Mouse (Mus musculus) right cerebral cortex, postnatal 25 days (tissue): ENCODE measurements around the gene Tle3.

Source experiments
- DNase-seq: peaks from one replicate; pipeline ENCODE4 v3.0.0; 2022

The Tle3 gene

GRCm38 (mm10) chr9:61378516-61378915 lies 6.3 kb downstream of the Tle3 start:
- DNase-seq: no peak

- no peak for DNase-seq
These were observed 7.0 kb downstream of the Tle3 start for GRCm38 (mm10) chr9:61379016-61379634.

- DNase-seq: no peak
These were observed 8.3 kb downstream of the Tle3 start for GRCm38 (mm10) chr9:61380258-61381062.

GRCm38 (mm10) chr9:61381063-61381408 lies 8.9 kb downstream of the Tle3 start:
- DNase-seq: no peak

- DNase-seq: no peak
These were observed 9.3 kb downstream of the Tle3 start for GRCm38 (mm10) chr9:61381445-61381844.

GRCm38 (mm10) chr9:61382595-61383186 lies 10.5 kb downstream of the Tle3 start:
- DNase-seq: no peak

- DNase-seq: no peak
These were observed 11.9 kb downstream of the Tle3 start for GRCm38 (mm10) chr9:61384101-61384500.

GRCm38 (mm10) chr9:61384646-61385443 lies 12.7 kb downstream of the Tle3 start:
- no peak for DNase-seq

GRCm38 (mm10) chr9:61385753-61386152 lies 13.6 kb downstream of the Tle3 start:
- DNase-seq: no peak

GRCm38 (mm10) chr9:61386314-61386713 lies 14.1 kb downstream of the Tle3 start:
- DNase-seq: no peak

GRCm38 (mm10) chr9:61387797-61388196 lies 15.6 kb downstream of the Tle3 start:
- no peak for DNase-seq

GRCm38 (mm10) chr9:61388214-61388613 lies 16.0 kb downstream of the Tle3 start:
- DNase-seq: no peak

- no peak for DNase-seq
These were observed 16.7 kb downstream of the Tle3 start for GRCm38 (mm10) chr9:61388689-61389403.

GRCm38 (mm10) chr9:61389404-61389701 lies 17.2 kb downstream of the Tle3 start:
- DNase-seq: no peak

- no peak for DNase-seq
These were observed 19.6 kb downstream of the Tle3 start for GRCm38 (mm10) chr9:61391570-61392337.

- DNase-seq: no peak
These were observed 20.1 kb downstream of the Tle3 start for GRCm38 (mm10) chr9:61392338-61392620.

- DNase-seq: no peak
These were observed 21.0 kb downstream of the Tle3 start for GRCm38 (mm10) chr9:61393161-61393560.

- DNase-seq: no peak
These were observed 21.7 kb downstream of the Tle3 start for GRCm38 (mm10) chr9:61393847-61394246.

- DNase-seq: no peak
These were observed 22.9 kb downstream of the Tle3 start for GRCm38 (mm10) chr9:61395071-61395470.

- DNase-seq: no peak
These were observed 24.3 kb downstream of the Tle3 start for GRCm38 (mm10) chr9:61396474-61396873.

GRCm38 (mm10) chr9:61397130-61397529 lies 25.0 kb downstream of the Tle3 start:
- DNase-seq: no peak

GRCm38 (mm10) chr9:61398160-61398559 lies 26.0 kb downstream of the Tle3 start:
- DNase-seq: no peak
